Mouse (Mus musculus) bone marrow macrophage, adult 2 months (primary cell): ENCODE measurements around the gene Dhx16.
"Not testable (repeated sequence)": the region's sequence is repeated elsewhere in the genome, so short reads cannot be mapped to it uniquely, and the experiment has no call there.

Source experiments
- CTCF ChIP-seq: IDR thresholded peaks from 2 replicates; pipeline ENCODE4 v1.5.1; 2012; ENCODE audit warnings: low read depth, mild to moderate bottlenecking, low read length, moderate library complexity
- POLR2A ChIP-seq: IDR thresholded peaks from 2 replicates; pipeline ENCODE4 v1.6.1; 2012; ENCODE audit warnings: mild to moderate bottlenecking, low read depth, low read length, borderline replicate concordance

DNA sequence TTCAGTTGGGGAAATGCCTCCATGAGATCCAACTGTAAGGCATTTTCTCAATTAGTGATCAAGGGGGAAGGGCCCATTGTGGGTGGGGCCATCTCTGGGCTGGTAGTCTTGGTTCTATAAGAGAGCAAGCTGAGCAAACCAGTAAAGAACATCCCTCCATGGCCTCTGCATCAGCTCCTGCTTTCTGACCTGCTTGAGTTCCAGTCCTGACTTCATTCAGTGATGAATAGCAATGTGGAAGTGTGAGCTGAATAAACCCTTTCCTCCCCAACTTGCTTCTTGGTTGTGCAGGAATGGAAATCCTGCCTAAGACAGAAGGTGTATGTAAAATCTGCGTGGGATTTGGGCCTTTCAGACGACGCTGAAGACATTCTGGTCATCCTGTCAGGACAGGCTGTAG lies 40.6 kb upstream of the Dhx16 start:
- TF ChIP-seq POLR2A, CTCF: not testable (repeated sequence)
